Mouse (Mus musculus): ENCODE results near the gene C2cd2l. TPM values are rescaled to one million over a fixed set of nuclear protein-coding genes. Genes with fewer than 3 reads are reported as not detected.
A peak's percentile ranks its signal among the peaks of the same experiment; 100 is the strongest.

The C2cd2l gene
- polyA plus RNA-seq, 1 experiment from 2014 or later: 10.3 TPM

DNA sequence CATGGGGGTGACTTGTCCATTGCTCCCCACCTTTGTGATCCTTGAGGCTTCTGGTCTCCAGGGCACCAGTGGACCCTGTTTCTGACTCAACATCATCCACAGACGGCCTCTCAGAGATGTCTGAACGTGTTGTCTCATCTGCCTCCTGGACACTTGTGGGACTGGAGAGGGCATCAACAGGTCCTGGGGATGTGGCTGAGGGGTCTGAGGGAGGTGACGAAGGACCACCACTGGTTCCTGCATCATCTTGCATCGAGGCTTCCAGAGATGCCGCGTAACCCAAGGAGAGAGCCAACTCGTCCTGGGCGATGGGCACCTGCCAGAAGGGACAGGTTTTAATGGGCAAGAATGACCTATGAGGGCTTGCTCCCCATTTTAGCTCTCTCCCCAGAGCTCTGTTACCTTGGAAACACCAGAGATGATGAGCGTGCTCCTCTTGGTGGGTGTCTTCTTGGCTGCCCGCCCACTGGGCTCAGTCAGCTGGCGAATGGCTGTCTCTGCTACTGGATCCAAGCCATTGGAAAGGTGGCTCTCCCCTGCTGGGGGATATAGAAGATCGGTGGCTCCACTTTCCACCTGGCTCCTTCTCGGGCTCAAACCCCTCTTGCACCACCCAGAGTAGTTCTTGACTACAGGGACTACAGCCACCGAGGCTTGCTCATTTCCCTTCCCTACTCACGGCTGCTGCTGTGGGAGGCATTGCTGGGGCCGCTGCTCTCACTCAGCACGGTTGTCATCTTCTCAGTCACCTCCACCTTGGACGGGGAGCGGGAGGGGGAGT lies 6.4 kb downstream of the C2cd2l start:
- Histone ChIP-seq H3K9ac (replicated peaks; ENCODE audit: low read depth) (no peak overlapping the region), H3K9me3 (ENCODE audit: low read length) (no peaks in the 10 kb centered on the region), H3K4me1 (ENCODE audit: insufficient read depth, low read depth, low read length) (peaks cover 4% of the 10 kb centered on the region; the same call in 1 of the 2 replicates), H3K4me2 (replicated peaks; ENCODE audit: low read depth, low read length) (no peak overlapping the region), H3K36me3 (ENCODE audit: insufficient read depth, low read length) (peaks cover 20% of the 10 kb centered on the region), H3K27me3 (replicated peaks; ENCODE audit: insufficient read depth, low read length) (no peaks in the 10 kb centered on the region), H3K27ac (ENCODE audit: low read length) (no peak overlapping the region), H3K4me3 (ENCODE audit: low read depth, low read length) (no peak overlapping the region)
- ATAC-seq: no peak
- no peak for DNase-seq (ENCODE audit: low spot score)
- TF ChIP-seq CTCF (IDR thresholded peaks at IDR 0.05): no peak
- 79% methylated on average over 19 of the region's 19 CpGs for WGBS

DNA sequence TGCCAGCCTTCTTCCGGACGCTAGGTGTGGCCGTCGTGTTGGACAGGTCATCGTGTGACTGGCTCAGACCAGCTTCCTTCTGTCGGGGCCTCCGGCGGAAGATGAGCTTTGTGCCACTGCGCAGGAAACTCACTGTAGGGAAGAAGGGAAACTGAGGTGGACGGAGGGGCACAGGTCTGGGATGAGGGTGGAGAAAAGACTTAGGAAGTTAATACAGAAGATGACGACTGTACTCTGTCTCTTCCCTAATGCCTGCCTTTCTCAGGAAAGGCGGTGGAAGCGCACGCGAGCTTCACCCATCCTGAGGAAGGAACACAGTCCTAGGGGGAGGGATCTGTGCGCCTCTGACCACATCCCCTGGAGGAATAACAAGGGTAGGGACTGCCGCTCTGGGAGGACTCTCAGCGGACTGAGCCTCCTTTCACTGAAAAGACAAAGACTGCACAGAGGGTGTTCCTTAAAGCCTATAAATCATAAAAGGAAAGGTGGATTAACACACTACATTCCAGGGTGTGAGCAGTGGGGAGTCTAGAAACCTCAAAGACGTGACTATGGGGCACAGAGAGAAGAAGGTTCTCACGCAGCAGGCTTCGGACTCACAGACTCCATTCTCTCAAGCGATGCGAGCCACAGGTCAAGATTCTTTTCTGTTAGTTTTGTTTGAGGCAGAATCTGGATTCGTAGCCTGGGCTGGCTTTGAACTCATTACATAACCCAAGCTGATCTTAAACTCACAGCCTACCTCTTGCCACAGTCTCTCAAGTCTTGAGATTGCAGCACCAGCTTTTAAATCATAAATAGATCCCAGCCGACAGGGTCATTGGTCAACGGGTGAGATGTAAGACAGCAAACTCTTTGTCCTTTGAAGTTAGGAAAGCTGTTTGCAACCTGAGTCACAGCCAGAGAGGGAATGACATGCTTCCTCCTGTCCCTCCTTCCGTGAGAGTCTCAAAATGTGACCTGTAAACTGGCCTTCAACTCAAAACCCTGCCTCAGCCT lies 8.7 kb downstream of the C2cd2l start:
- peak; percentile 91 for ATAC-seq
- H3K4me2 ChIP-seq (replicated peaks; ENCODE audit: low read depth, low read length): peak overlapping the region; percentile 28; the same call in 1 of the 2 replicates
- no peaks in the 10 kb centered on the region for H3K4me1 ChIP-seq (ENCODE audit: insufficient read depth, low read depth, low read length)
- peak; percentile 49 for DNase-seq (ENCODE audit: low spot score)
- H3K27ac ChIP-seq (ENCODE audit: low read length): peak overlapping the region; percentile 76
- H3K27me3 ChIP-seq (replicated peaks; ENCODE audit: insufficient read depth, low read length): no peaks in the 10 kb centered on the region
- H3K9ac ChIP-seq (replicated peaks; ENCODE audit: low read depth): no peak overlapping the region
- 23% methylated on average over 27 of the region's 27 CpGs for WGBS
- no peak overlapping the region for H3K4me3 ChIP-seq (ENCODE audit: low read depth, low read length)
- peak; percentile 62 for TF ChIP-seq EP300 (IDR thresholded peaks at IDR 0.05)
- peak; percentile 39 for TF ChIP-seq CTCF (IDR thresholded peaks at IDR 0.05)
- peaks cover 20% of the 10 kb centered on the region for H3K36me3 ChIP-seq (ENCODE audit: insufficient read depth, low read length)
- H3K9me3 ChIP-seq (ENCODE audit: low read length): no peaks in the 10 kb centered on the region

DNA sequence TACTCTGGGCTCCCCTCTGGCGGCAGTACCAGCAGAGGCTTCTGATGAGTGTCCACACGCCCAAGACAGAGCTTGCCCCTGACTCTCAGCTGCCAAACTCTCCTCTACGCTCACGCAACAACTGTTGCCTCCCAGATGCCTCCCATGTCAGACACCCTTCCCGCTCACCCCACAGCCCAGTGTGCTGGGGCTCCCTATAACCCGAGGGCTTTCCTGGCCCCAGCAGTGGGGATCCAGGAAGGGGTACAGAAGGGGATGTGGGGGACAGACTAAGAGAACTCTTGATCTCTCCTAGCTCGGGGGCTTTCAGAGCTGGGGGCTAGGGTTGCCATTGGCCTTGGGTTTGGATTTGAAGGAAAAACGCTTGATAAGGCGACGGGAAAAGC lies 9.3 kb downstream of the C2cd2l start:
- ATAC-seq (no peak), DNase-seq (ENCODE audit: low spot score) (no peak)
- Histone ChIP-seq H3K9me3 (ENCODE audit: low read length) (no peaks in the 10 kb centered on the region), H3K4me2 (replicated peaks; ENCODE audit: low read depth, low read length) (peak overlapping the region; percentile 28; the same call in 1 of the 2 replicates), H3K27me3 (replicated peaks; ENCODE audit: insufficient read depth, low read length) (no peaks in the 10 kb centered on the region), H3K4me1 (ENCODE audit: insufficient read depth, low read depth, low read length) (no peaks in the 10 kb centered on the region), H3K36me3 (ENCODE audit: insufficient read depth, low read length) (peaks cover 19% of the 10 kb centered on the region), H3K4me3 (ENCODE audit: low read depth, low read length) (no peak overlapping the region), H3K9ac (replicated peaks; ENCODE audit: low read depth) (no peak overlapping the region), H3K27ac (ENCODE audit: low read length) (peak overlapping the region; percentile 76)
- TF ChIP-seq CTCF (IDR thresholded peaks at IDR 0.05) (0 out of 2 replicates have a peak, but pooled peaks have one; percentile 15), EP300 (IDR thresholded peaks at IDR 0.05) (no peak)
- 33% methylated on average over 10 of the region's 10 CpGs for WGBS

DNA sequence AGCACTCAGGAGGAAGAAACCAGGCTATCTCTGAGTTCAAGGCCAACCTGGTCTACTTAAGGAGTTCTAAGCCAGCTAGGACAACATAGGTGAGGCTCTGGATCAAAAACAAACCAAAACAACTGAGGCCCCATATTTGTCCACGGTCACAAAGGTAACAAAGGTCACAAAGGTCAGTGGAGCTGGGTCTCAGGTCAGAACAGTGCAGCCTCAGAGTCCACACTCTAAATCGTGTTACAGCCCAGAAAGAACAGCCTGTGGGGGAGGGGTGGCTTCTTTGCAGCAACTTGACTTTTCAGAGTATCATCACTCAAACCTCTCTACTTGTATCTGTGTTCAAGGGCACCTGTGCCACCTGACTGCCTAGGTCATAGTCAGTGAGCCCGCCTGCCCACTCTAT lies 10.3 kb downstream of the C2cd2l start:
- Histone ChIP-seq H3K9ac (replicated peaks; ENCODE audit: low read depth) (no peak overlapping the region), H3K4me2 (replicated peaks; ENCODE audit: low read depth, low read length) (no peak overlapping the region), H3K27ac (ENCODE audit: low read length) (no peak overlapping the region), H3K9me3 (ENCODE audit: low read length) (no peaks in the 10 kb centered on the region), H3K4me3 (ENCODE audit: low read depth, low read length) (no peak overlapping the region), H3K27me3 (replicated peaks; ENCODE audit: insufficient read depth, low read length) (no peaks in the 10 kb centered on the region), H3K36me3 (ENCODE audit: insufficient read depth, low read length) (peaks cover 12% of the 10 kb centered on the region; the same call in 1 of the 2 replicates), H3K4me1 (ENCODE audit: insufficient read depth, low read depth, low read length) (peaks cover 2% of the 10 kb centered on the region; the same call in 1 of the 2 replicates)
- ATAC-seq: no peak
- TF ChIP-seq EP300 (IDR thresholded peaks at IDR 0.05) (no peak), CTCF (IDR thresholded peaks at IDR 0.05) (no peak)
- DNase-seq (ENCODE audit: low spot score): no peak
- 67% methylated on average over 3 of the region's 3 CpGs for WGBS

DNA sequence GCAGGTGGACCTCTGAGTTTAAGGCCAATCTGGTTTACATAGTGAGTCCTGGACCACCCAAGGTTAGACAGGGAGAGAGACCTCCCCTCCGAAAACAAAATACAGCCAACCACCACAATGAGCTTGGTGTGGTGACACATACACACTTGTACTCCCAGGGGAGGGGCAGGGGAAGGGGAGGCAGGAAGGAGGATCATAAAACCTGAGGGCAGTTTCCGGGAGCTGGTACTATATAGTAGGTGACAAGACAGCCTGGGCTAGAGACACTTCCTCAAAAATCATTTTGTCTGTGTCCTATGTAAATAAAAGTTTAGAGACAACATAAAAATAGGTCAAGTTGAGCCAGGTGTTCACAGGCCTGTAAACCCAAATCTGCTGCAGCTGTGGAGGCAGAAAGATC lies 12.8 kb downstream of the C2cd2l start:
- Histone ChIP-seq H3K27ac (ENCODE audit: low read length) (no peak overlapping the region), H3K4me2 (replicated peaks; ENCODE audit: low read depth, low read length) (no peak overlapping the region), H3K4me1 (ENCODE audit: insufficient read depth, low read depth, low read length) (peaks cover 5% of the 10 kb centered on the region; the same call in 1 of the 2 replicates), H3K36me3 (ENCODE audit: insufficient read depth, low read length) (no peaks in the 10 kb centered on the region), H3K4me3 (ENCODE audit: low read depth, low read length) (no peak overlapping the region), H3K9ac (replicated peaks; ENCODE audit: low read depth) (no peak overlapping the region), H3K27me3 (replicated peaks; ENCODE audit: insufficient read depth, low read length) (no peaks in the 10 kb centered on the region), H3K9me3 (ENCODE audit: low read length) (no peaks in the 10 kb centered on the region)
- ATAC-seq (no peak), DNase-seq (ENCODE audit: low spot score) (no peak)
- TF ChIP-seq EP300 (IDR thresholded peaks at IDR 0.05) (no peak), CTCF (IDR thresholded peaks at IDR 0.05) (no peak)
- WGBS: 64% methylated on average over 2 of the region's 2 CpGs

DNA sequence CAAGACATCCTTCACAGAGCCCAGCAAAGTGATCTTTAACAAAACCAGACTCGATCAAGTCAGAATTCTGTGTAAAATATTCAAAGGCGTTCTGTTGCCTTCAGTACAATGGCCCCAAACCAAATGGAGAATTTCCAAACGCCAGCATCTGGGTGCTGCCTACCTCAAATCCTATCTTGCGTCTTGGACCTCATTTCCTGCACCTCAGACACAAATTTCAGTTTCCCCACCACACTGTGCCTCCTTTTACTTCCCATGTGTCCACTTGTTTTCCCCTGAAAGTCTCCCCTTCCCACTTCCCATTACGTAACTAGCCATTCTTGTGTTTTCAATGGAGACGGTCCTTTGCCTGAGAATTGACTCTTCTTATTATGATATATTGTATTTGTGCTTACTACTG lies 13.6 kb downstream of the C2cd2l start:
- Histone ChIP-seq H3K4me2 (replicated peaks; ENCODE audit: low read depth, low read length) (no peak overlapping the region), H3K9me3 (ENCODE audit: low read length) (no peaks in the 10 kb centered on the region), H3K4me1 (ENCODE audit: insufficient read depth, low read depth, low read length) (peaks cover 5% of the 10 kb centered on the region; the same call in 1 of the 2 replicates), H3K27ac (ENCODE audit: low read length) (no peak overlapping the region), H3K27me3 (replicated peaks; ENCODE audit: insufficient read depth, low read length) (no peaks in the 10 kb centered on the region), H3K36me3 (ENCODE audit: insufficient read depth, low read length) (no peaks in the 10 kb centered on the region), H3K9ac (replicated peaks; ENCODE audit: low read depth) (no peak overlapping the region), H3K4me3 (ENCODE audit: low read depth, low read length) (no peak overlapping the region)
- WGBS: 83% methylated on average over 6 of the region's 6 CpGs
- ATAC-seq (no peak), DNase-seq (ENCODE audit: low spot score) (no peak)
- TF ChIP-seq EP300 (IDR thresholded peaks at IDR 0.05) (no peak), CTCF (IDR thresholded peaks at IDR 0.05) (no peak)

Measured in lung, postnatal 0 days (tissue).